Mouse (Mus musculus) granulocyte monocyte progenitor cell, adult 5-6 weeks (primary cell): ENCODE measurements around the gene Gm14139. TPM values are rescaled to one million over a fixed set of nuclear protein-coding genes. Genes with fewer than 3 reads are reported as not detected.
"Not testable (repeated sequence)": the region's sequence is repeated elsewhere in the genome, so short reads cannot be mapped to it uniquely, and the experiment has no call there.

ENCODE experiments used
- ATAC-seq: replicated peaks from 2 replicates; pipeline ENCODE4 v1.8.0; 2016; ENCODE audit warnings: mild to moderate bottlenecking, moderate TSS enrichment, inconsistent platforms; ENCODE audit not compliant: poor library complexity, severe bottlenecking
- total RNA-seq, 2 experiments: library from RNA; stranded (forward) in 1 of 2; stranded (reverse) in 1 of 2; fragments of 200-712, 200-1000 nt in 1 of 2; fragments of >200 nt in 1 of 2; fragmentation: Nextera tagmentation in 1 of 2; gene quantifications; 2 replicates each; pipeline ENCODE4 v1.2.3; 2014 to 2017

Gm14139 gene
- total RNA-seq (2014; fragmentation: Nextera tagmentation) (not detected in 2 replicates), total RNA-seq (2017) (not detected in 2 replicates)

GRCm38 (mm10) chr2:150181570-150181999 is at the start of gene Gm14139:
Gene Gm14139, plus strand, starts transcription at chr2:150181755.
- peak; percentile 33; the same call in 1 of the 2 replicates for ATAC-seq

DNA sequence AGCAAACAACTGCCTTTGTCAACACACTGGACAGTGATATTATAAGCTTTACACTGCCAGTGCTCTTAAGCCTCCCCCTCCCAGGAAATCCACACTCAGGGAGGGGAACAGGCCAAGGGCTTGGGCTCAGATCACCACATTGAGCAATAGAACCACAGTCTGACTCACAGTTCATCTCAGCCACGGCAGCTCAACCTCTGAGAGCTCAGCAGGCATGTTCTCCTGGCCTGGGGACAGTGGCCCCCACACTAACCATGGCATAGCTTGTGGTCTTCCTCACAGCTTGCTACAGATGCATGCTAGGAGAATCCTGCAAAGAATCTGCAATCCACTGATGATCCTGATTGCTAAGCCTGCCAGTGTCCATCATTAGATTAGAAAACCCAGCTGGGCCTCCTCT is 49.6 kb upstream of the Gm14139 start:
- peak; percentile 62 for ATAC-seq

DNA sequence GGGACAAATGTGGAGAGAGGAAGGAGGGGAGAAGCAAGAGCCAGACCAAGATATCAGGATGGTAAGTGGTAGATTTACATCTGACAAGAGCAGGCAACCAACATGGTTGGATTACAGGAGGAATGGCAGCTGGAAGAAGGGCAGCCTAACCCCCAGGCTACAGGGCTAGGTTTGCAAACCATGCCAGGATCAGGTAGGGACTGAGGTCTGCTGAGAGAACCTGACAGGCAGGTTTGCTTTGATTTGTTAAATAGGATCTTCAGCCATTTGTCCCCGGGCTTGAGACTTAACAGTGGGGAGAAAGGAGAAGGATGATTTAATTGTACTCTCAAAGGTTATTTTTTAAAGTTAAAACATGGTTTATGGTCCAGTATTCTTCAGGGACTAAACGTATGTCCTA is 48.8 kb upstream of the Gm14139 start:
- ATAC-seq = no peak

DNA sequence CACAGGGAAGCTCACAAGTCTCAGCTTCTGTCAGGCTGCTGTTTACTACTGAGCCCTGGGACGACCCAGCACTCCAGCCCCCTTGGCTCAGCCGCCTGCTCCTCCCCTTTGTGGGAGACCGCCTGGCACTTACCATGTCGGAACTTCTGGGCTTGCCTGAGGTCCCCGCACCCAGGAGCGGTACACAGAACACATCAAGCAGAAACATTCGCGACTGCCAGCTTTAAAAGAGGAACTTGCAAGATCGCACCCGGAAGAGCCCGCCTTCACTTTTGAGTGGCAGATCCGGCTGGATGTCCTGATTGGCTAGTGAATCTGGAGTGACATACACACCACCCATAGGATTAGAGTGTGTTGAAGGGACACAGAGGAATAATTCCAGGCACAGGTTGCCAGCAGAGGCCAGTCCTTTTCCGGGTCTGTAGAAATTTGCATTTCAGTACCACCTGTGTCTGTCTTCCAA is 45.1 kb upstream of the Gm14139 start, which contains the start of gene Zfp120:
TSS of gene Zfp120 (minus strand) at position 274 of the 463 bp plus-strand sequence.
- peak; percentile 90 for ATAC-seq

DNA sequence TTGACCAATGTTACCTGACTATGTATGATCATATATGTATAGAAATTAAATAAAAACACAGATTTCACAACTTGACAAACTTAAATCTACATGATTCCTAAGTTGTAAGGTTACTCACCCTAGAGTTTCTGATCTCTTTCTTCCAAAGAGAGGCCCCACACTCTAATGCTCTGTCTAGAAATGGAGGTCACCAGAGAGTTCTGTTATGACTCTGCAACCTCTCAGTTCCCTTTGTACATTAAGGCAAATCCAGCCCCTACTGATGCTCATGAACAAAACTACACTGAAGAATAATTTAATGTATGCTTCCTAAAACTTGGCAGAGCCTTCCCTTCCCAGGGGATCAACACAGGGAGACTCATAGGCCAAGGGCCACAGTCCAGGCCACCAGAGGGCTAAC is 14.9 kb upstream of the Gm14139 start:
- no peak for ATAC-seq

DNA sequence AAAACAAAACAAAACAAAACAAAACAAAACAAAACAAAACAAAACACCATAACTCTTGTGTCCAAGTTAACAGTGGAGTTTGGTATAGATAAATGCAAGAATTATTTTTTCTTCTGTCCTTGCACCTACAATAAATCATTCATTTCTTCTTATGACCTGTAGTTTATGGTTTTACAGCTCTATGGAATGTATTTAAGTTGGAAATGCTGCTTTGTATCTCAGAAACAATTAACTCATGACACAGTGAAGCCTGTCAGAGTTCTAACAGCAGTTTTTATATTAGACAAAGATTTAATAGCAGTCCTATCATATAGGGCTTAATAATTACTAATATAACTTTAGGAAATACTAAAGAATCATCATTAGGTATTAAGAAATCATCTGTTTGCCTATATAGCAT is 7.7 kb upstream of the Gm14139 start:
- no peak for ATAC-seq

DNA sequence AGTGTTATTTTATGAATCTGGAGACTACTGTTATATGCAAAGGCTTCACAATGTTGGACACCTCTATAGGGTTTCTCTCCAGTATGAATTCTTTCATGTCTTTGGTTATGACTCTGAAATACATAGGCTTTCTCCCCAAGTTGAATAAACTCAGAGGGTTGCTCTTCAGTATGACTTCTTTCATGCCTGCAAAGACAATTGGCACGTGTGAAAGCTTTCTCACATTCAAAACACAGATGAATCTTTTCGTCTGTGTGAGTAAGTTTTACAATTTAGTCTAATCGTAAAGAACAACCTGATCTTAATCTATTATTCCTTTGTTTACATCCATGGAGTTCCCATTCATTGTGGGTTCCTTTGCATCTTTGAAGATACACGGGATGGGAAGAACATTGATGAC is 2.0 kb upstream of the Gm14139 start, which contains the start of gene Gm10770:
TSS of gene Gm10770 (minus strand) at position 101 of the 400 bp plus-strand sequence.
- not testable (repeated sequence) for ATAC-seq

DNA sequence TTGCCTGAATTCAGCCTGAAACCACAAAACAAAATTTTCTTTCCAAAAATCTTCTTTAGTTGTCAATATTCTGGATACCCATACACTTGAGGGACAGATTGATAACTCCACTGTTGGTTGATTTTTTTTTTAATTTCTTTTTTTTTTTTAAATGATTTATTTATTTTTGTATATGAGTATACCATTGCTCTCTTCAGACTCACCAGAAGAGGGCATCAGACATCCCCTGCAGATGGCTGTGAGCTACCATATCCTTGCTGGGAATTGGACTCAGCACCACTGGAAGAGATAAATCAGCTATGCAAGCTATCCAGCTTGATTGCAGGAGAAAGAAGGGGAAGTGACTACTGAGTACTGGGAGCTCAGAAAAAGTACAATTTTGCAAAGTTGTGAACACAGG is 509 bp upstream of the Gm14139 start:
- ATAC-seq = not testable (repeated sequence)

GRCm38 (mm10) chr2:150217600-150218362 is 36.2 kb downstream of the Gm14139 start, which contains the start of gene Zfp937:
Gene Zfp937, plus strand, starts transcription at chr2:150218073.
- ATAC-seq = peak; percentile 97

- peak; percentile 17; the same call in 1 of the 2 replicates for ATAC-seq
Observed at GRCm38 (mm10) chr2:150218363-150218725, 36.8 kb downstream of the Gm14139 start.

DNA sequence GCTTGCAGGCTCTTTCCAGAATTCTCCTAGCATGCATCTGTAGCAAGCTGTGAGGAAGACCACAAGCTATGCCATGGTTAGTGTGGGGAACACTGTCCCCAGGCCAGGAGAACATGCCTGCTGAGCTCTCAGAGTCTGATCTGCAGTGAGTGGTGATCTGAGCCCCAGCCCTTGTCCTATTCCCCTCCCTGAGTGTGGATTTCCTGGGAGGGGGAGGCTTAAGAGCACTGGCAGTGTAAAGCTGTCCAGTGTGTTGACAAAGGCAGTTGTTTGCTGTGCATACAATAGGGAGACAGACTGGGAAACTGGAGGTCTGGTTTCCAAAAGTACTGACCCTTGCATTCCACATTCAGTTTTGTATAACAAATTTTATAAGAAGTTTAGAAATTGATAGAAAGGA is 41.7 kb downstream of the Gm14139 start:
- ATAC-seq = not testable (repeated sequence)

Other genes with a start within 250 kb of the Gm14139 start
- gene Zfp120, start 45.0 kb upstream of the Gm14139 start, total RNA-seq (2014; fragmentation: Nextera tagmentation) = 13.8 and 16.6 TPM in 2 replicates
- gene Zfp120, start 45.0 kb upstream of the Gm14139 start, total RNA-seq (2017) = 13.3 and 20.5 TPM in 2 replicates
- not detected in 2 replicates for gene Gm10770, start 2.1 kb upstream of the Gm14139 start, total RNA-seq (2014; fragmentation: Nextera tagmentation)
- gene Gm10770, start 2.1 kb upstream of the Gm14139 start, total RNA-seq (2017) = not detected in 2 replicates
- 1.5 and 6.1 TPM in 2 replicates for gene Zfp937, start 36.3 kb downstream of the Gm14139 start, total RNA-seq (2014; fragmentation: Nextera tagmentation)
- gene Zfp937, start 36.3 kb downstream of the Gm14139 start, total RNA-seq (2017) = 2.1 and 3.4 TPM in 2 replicates
- 1.4 and 9.9 TPM in 2 replicates for gene Gm21994, start 73.8 kb downstream of the Gm14139 start, total RNA-seq (2014; fragmentation: Nextera tagmentation)
- 8.2 and 9.5 TPM in 2 replicates for gene Gm21994, start 73.8 kb downstream of the Gm14139 start, total RNA-seq (2017)
- not detected in 2 replicates for gene Gm14124, start 75.8 kb downstream of the Gm14139 start, total RNA-seq (2014; fragmentation: Nextera tagmentation)
- not detected in 2 replicates for gene Gm14124, start 75.8 kb downstream of the Gm14139 start, total RNA-seq (2017)
- gene Gm10130, start 141.9 kb downstream of the Gm14139 start, total RNA-seq (2014; fragmentation: Nextera tagmentation) = 7.3 TPM in 1 of 2 replicates, not detected in the other
- gene Gm10130, start 141.9 kb downstream of the Gm14139 start, total RNA-seq (2017) = 5.5 and 6.3 TPM in 2 replicates
- 4.0 TPM in 1 of 2 replicates, not detected in the other for gene 3300002I08Rik, start 181.0 kb downstream of the Gm14139 start, total RNA-seq (2014; fragmentation: Nextera tagmentation)
- 3.3 and 10.4 TPM in 2 replicates for gene 3300002I08Rik, start 181.0 kb downstream of the Gm14139 start, total RNA-seq (2017)